ENCODE assay signal across 9 mouse cellular contexts in genomic region chr12:90566349-90566748, GRCm38 (mm10).
DNase-seq lines count a peak whose midpoint lies in the region; ATAC-seq lines count a peak whose summit lies in the region.
"Had no signal": no experiment of that assay in that cellular context is flagged by ENCODE, and none has a peak within 500 bp of the region (broad histone marks: within the 10 kb centered on the region; RNA-seq: fewer than 3 reads in every experiment).

No protein-coding gene starts in this region.

- H3K27me3 ChIP-seq in forebrain, embryonic 11.5 days (ENCODE audit: control insufficient read depth, insufficient read depth, low read length): no peaks in the 10 kb centered on the region
- H3K27me3 ChIP-seq in forebrain, embryonic 10.5 days (ENCODE audit: poor library complexity, severe bottlenecking): no peaks in the 10 kb centered on the region
- no peaks in the 10 kb centered on the region for H3K27me3 ChIP-seq in neural tube, embryonic 11.5 days (ENCODE audit: control insufficient read depth, insufficient read depth, low read length)
- H3K27me3 ChIP-seq in neural tube, embryonic 15.5 days (replicated peaks): no peaks in the 10 kb centered on the region
- H3K27me3 ChIP-seq in embryonic facial prominence, embryonic 11.5 days (ENCODE audit: control insufficient read depth, insufficient read depth, low read length): no peaks in the 10 kb centered on the region
- H3K27me3 ChIP-seq: megakaryocyte, embryonic 14.5 days had no signal

- H3K4me3 ChIP-seq in forebrain, embryonic 11.5 days (ENCODE audit: low read depth, low read length): no peak overlapping the region
- H3K4me3 ChIP-seq in forebrain, embryonic 10.5 days: no peak overlapping the region
- H3K4me3 ChIP-seq in neural tube, embryonic 11.5 days (ENCODE audit: low read depth, low read length): no peak overlapping the region
- H3K4me3 ChIP-seq in neural tube, embryonic 15.5 days (replicated peaks): no peak overlapping the region
- no peak overlapping the region for H3K4me3 ChIP-seq in embryonic facial prominence, embryonic 11.5 days (ENCODE audit: low read depth, low read length)
- H3K4me3 ChIP-seq: megakaryocyte, embryonic 14.5 days had no signal

- H3K9ac ChIP-seq in forebrain, embryonic 11.5 days (ENCODE audit: low read length): no peak overlapping the region
- no peak overlapping the region for H3K9ac ChIP-seq in neural tube, embryonic 11.5 days (ENCODE audit: low read length)
- no peak overlapping the region for H3K9ac ChIP-seq in neural tube, embryonic 15.5 days (replicated peaks)
- H3K9ac ChIP-seq in embryonic facial prominence, embryonic 11.5 days (replicated peaks; ENCODE audit: low read length): no peak overlapping the region

- DNase-seq in forebrain, embryonic 11.5 days (ENCODE audit: low spot score): peak; percentile 55
- DNase-seq in forebrain, embryonic 10.5 days (ENCODE audit: extremely low spot score, low spot score): no peak
- peak; percentile 18 for DNase-seq in neural tube, embryonic 11.5 days (ENCODE audit: low spot score)
- peak; percentile 70 for DNase-seq in embryonic facial prominence, embryonic 11.5 days (ENCODE audit: low spot score)
- DNase-seq in layer of hippocampus, adult 18-20 months (ENCODE audit: low spot score in 2 of 2): peak; percentile 29 to 66
- DNase-seq in ovary, postnatal 36 days (ENCODE audit: low spot score): peak; percentile 27

- no peaks in the 10 kb centered on the region for H3K9me3 ChIP-seq in forebrain, embryonic 11.5 days (ENCODE audit: control insufficient read depth, low read length)
- no peaks in the 10 kb centered on the region for H3K9me3 ChIP-seq in forebrain, embryonic 10.5 days
- no peaks in the 10 kb centered on the region for H3K9me3 ChIP-seq in neural tube, embryonic 11.5 days (ENCODE audit: control insufficient read depth, low read length)
- no peaks in the 10 kb centered on the region for H3K9me3 ChIP-seq in neural tube, embryonic 15.5 days (replicated peaks)
- no peaks in the 10 kb centered on the region for H3K9me3 ChIP-seq in embryonic facial prominence, embryonic 11.5 days (replicated peaks; ENCODE audit: control insufficient read depth, low read length)

- no peaks in the 10 kb centered on the region for H3K36me3 ChIP-seq in forebrain, embryonic 11.5 days (ENCODE audit: control insufficient read depth, insufficient read depth, low read length)
- no peaks in the 10 kb centered on the region for H3K36me3 ChIP-seq in forebrain, embryonic 10.5 days (replicated peaks)
- H3K36me3 ChIP-seq in neural tube, embryonic 11.5 days (ENCODE audit: control insufficient read depth, insufficient read depth, low read length): no peaks in the 10 kb centered on the region
- H3K36me3 ChIP-seq in neural tube, embryonic 15.5 days: no peaks in the 10 kb centered on the region
- no peaks in the 10 kb centered on the region for H3K36me3 ChIP-seq in embryonic facial prominence, embryonic 11.5 days (replicated peaks; ENCODE audit: control insufficient read depth, insufficient read depth, low read depth, low read length)

- 88% methylated on average over 6 of the region's 6 CpGs for WGBS in forebrain, embryonic 11.5 days
- 89% methylated on average over 6 of the region's 6 CpGs for WGBS in forebrain, embryonic 10.5 days
- WGBS in neural tube, embryonic 11.5 days: 81% methylated on average over 6 of the region's 6 CpGs
- WGBS in neural tube, embryonic 15.5 days: 87% methylated on average over 6 of the region's 6 CpGs
- 90% methylated on average over 6 of the region's 6 CpGs for WGBS in embryonic facial prominence, embryonic 11.5 days

- no peaks in the 10 kb centered on the region for H3K4me1 ChIP-seq in forebrain, embryonic 11.5 days (replicated peaks; ENCODE audit: control insufficient read depth, insufficient read depth, low read length)
- H3K4me1 ChIP-seq in forebrain, embryonic 10.5 days: peaks cover 2% of the 10 kb centered on the region
- H3K4me1 ChIP-seq in neural tube, embryonic 11.5 days (ENCODE audit: control insufficient read depth, insufficient read depth, low read length): no peaks in the 10 kb centered on the region
- no peaks in the 10 kb centered on the region for H3K4me1 ChIP-seq in neural tube, embryonic 15.5 days
- H3K4me1 ChIP-seq in embryonic facial prominence, embryonic 11.5 days (ENCODE audit: control insufficient read depth, insufficient read depth, low read length): no peaks in the 10 kb centered on the region
- H3K4me1 ChIP-seq: megakaryocyte, embryonic 14.5 days had no signal

- no peak for ATAC-seq in forebrain, embryonic 11.5 days (replicated peaks; ENCODE audit: low FRiP score)
- no peak for ATAC-seq in neural tube, embryonic 11.5 days (ENCODE audit: insufficient read depth, low FRiP score, low TSS enrichment)
- ATAC-seq in neural tube, embryonic 15.5 days (ENCODE audit: low FRiP score): no peak
- no peak for ATAC-seq in embryonic facial prominence, embryonic 11.5 days (replicated peaks; ENCODE audit: insufficient number of reproducible peaks, low FRiP score, low TSS enrichment, low read depth)
- no peak for ATAC-seq in inflammation-experienced regulatory T-cells, adult 6 months

- no peak overlapping the region for H3K4me2 ChIP-seq in forebrain, embryonic 11.5 days (ENCODE audit: low read depth, low read length, severe bottlenecking)
- H3K4me2 ChIP-seq in neural tube, embryonic 11.5 days (ENCODE audit: low read depth): no peak overlapping the region
- H3K4me2 ChIP-seq in neural tube, embryonic 15.5 days: no peak overlapping the region
- H3K4me2 ChIP-seq in embryonic facial prominence, embryonic 11.5 days (ENCODE audit: low read depth, low read length): no peak overlapping the region

- H3K27ac ChIP-seq in forebrain, embryonic 11.5 days (ENCODE audit: low read depth, low read length): no peak overlapping the region
- H3K27ac ChIP-seq in forebrain, embryonic 10.5 days: no peak overlapping the region
- no peak overlapping the region for H3K27ac ChIP-seq in neural tube, embryonic 11.5 days (ENCODE audit: low read depth, low read length)
- H3K27ac ChIP-seq in neural tube, embryonic 15.5 days (replicated peaks): no peak overlapping the region
- no peak overlapping the region for H3K27ac ChIP-seq in embryonic facial prominence, embryonic 11.5 days (replicated peaks; ENCODE audit: low read depth, low read length)
